Mouse (Mus musculus) heart, embryonic 15.5 days (tissue): Measurements from ENCODE around the gene Qrsl1. TPM values are rescaled to one million over a fixed set of nuclear protein-coding genes. Genes with fewer than 3 reads are reported as not detected.
"Not testable (repeated sequence)": the region's sequence is repeated elsewhere in the genome, so short reads cannot be mapped to it uniquely, and the experiment has no call there.

Experiments
- ATAC-seq: fragments of 200-750 bp; cut with Nextera tagmentation; replicated peaks from 2 replicates; pipeline ENCODE4 v1.8.0; 2017; ENCODE audit warnings: low read depth, moderate TSS enrichment; ENCODE audit not compliant: insufficient number of reproducible peaks, insufficient read depth, low FRiP score
- H3K27ac ChIP-seq: fragments of 300-500 bp; sonication (generic); 2 replicates; pipeline ENCODE4 v1.5.1; 2015; ENCODE audit warnings: mild to moderate bottlenecking, inconsistent platforms
- H3K27me3 ChIP-seq: fragments of 300-500 bp; sonication (generic); 2 replicates; pipeline ENCODE4 v1.6.1; 2015; ENCODE audit warnings: inconsistent platforms
- H3K36me3 ChIP-seq: fragments of 300-500 bp; sonication (generic); 2 replicates; pipeline ENCODE4 v1.6.1; 2015; ENCODE audit warnings: mild to moderate bottlenecking, inconsistent platforms
- H3K4me1 ChIP-seq: fragments of 300-500 bp; sonication (generic); replicated peaks from 2 replicates; pipeline ENCODE4 v1.6.1; 2015; ENCODE audit warnings: inconsistent platforms
- H3K4me2 ChIP-seq: fragments of 300-500 bp; sonication (generic); 2 replicates; pipeline ENCODE4 v1.6.1; 2015; ENCODE audit warnings: inconsistent platforms, mild to moderate bottlenecking, moderate library complexity
- H3K4me3 ChIP-seq: fragments of 300-500 bp; sonication (generic); 2 replicates; pipeline ENCODE4 v1.5.1; 2015; ENCODE audit warnings: mild to moderate bottlenecking, inconsistent platforms
- H3K9ac ChIP-seq: fragments of 300-500 bp; sonication (generic); 2 replicates; pipeline ENCODE4 v1.6.1; 2015; ENCODE audit warnings: mild to moderate bottlenecking, inconsistent platforms
- H3K9me3 ChIP-seq: fragments of 300-500 bp; sonication (generic); replicated peaks from 2 replicates; pipeline ENCODE4 v1.6.1; 2016; ENCODE audit warnings: inconsistent platforms
- WGBS: fragments of 180-500 bp; shearing (Covaris S2); methylation state at CpG from one replicate; pipeline ENCODE4 v1.1.7; 2015; ENCODE audit warnings: mixed read lengths; 5-methylcytosine and 5-hydroxymethylcytosine counted together
- polyA plus RNA-seq: library from polyadenylated mRNA; unstranded; fragments of >200 nt; fragmentation: Nextera tagmentation; extraction: Ambion mirVana; gene quantifications from 2 replicates; pipeline ENCODE4 v1.2.1, GENCODE M21; 2015

The Qrsl1 gene
- 26.5 and 27.3 TPM in 2 replicates for polyA plus RNA-seq

- Histone ChIP-seq H3K9ac (peak within 1 kb of the TSS; percentile 73), H3K4me2 (peak within 1 kb of the TSS; percentile 63), H3K27me3 (no peaks in the 10 kb centered on the region), H3K4me1 (peaks cover 6% of the 10 kb centered on the region), H3K36me3 (no peaks in the 10 kb centered on the region), H3K4me3 (peak within 1 kb of the TSS; percentile 77), H3K9me3 (no peaks in the 10 kb centered on the region), H3K27ac (peak within 1 kb of the TSS; percentile 84)
- ATAC-seq = peak; percentile 97
- WGBS = under 1% methylated on average over 40 of the region's 40 CpGs
These were observed at the start of gene Qrsl1, which contains the start of gene Rtn4ip1 for GRCm38 (mm10) chr10:43901578-43902194. Gene Qrsl1, minus strand, starts transcription at chr10:43901745. Gene Rtn4ip1, plus strand, starts transcription at chr10:43901807.

GRCm38 (mm10) chr10:43945435-43945834 lies 43.9 kb upstream of the Qrsl1 start:
- WGBS = 73% methylated on average over 4 of the region's 4 CpGs
- no peak overlapping the region for H3K27ac ChIP-seq
- ATAC-seq = no peak
- no peak overlapping the region for H3K4me3 ChIP-seq
- H3K36me3 ChIP-seq = peaks cover 8% of the 10 kb centered on the region; the same call in 1 of the 2 replicates
- no peak overlapping the region for H3K9ac ChIP-seq
- H3K4me2 ChIP-seq = no peak overlapping the region
- no peaks in the 10 kb centered on the region for H3K9me3 ChIP-seq
- H3K27me3 ChIP-seq = no peaks in the 10 kb centered on the region
- H3K4me1 ChIP-seq = peaks cover 6% of the 10 kb centered on the region; the same call in 1 of the 2 replicates

- no peaks in the 10 kb centered on the region for H3K9me3 ChIP-seq
- no peak overlapping the region for H3K4me2 ChIP-seq
- H3K9ac ChIP-seq = no peak overlapping the region
- WGBS = 53% methylated on average over 4 of the region's 4 CpGs
- H3K36me3 ChIP-seq = peaks cover 8% of the 10 kb centered on the region; the same call in 1 of the 2 replicates
- H3K27me3 ChIP-seq = no peaks in the 10 kb centered on the region
- no peak overlapping the region for H3K27ac ChIP-seq
- no peak for ATAC-seq
- peaks cover 6% of the 10 kb centered on the region; the same call in 1 of the 2 replicates for H3K4me1 ChIP-seq
- no peak overlapping the region for H3K4me3 ChIP-seq
These were observed 42.2 kb upstream of the Qrsl1 start for GRCm38 (mm10) chr10:43943736-43944135.

GRCm38 (mm10) chr10:43939136-43939662 lies 37.7 kb upstream of the Qrsl1 start:
- H3K9me3 ChIP-seq = no peaks in the 10 kb centered on the region
- 79% methylated on average over 6 of the region's 6 CpGs for WGBS
- no peaks in the 10 kb centered on the region for H3K27me3 ChIP-seq
- H3K4me3 ChIP-seq = no peak overlapping the region
- no peak for ATAC-seq
- H3K36me3 ChIP-seq = peaks cover under 1% of the 10 kb centered on the region; the same call in 1 of the 2 replicates
- H3K4me2 ChIP-seq = no peak overlapping the region
- no peak overlapping the region for H3K27ac ChIP-seq
- H3K9ac ChIP-seq = no peak overlapping the region
- H3K4me1 ChIP-seq = peaks cover 6% of the 10 kb centered on the region; the same call in 1 of the 2 replicates

GRCm38 (mm10) chr10:43928596-43928995 lies 27.1 kb upstream of the Qrsl1 start:
- Histone ChIP-seq H3K9me3 (no peaks in the 10 kb centered on the region), H3K27me3 (no peaks in the 10 kb centered on the region), H3K4me2 (no peak overlapping the region), H3K9ac (no peak overlapping the region), H3K4me1 (no peaks in the 10 kb centered on the region), H3K27ac (no peak overlapping the region), H3K36me3 (peaks cover 13% of the 10 kb centered on the region; the same call in 1 of the 2 replicates), H3K4me3 (no peak overlapping the region)
- 69% methylated on average over 5 of the region's 5 CpGs for whole genome bisulfite sequencing
- ATAC-seq = no peak

- Histone ChIP-seq H3K4me1 (no peaks in the 10 kb centered on the region), H3K4me3 (no peak overlapping the region), H3K27ac (no peak overlapping the region), H3K9ac (no peak overlapping the region), H3K4me2 (no peak overlapping the region), H3K9me3 (no peaks in the 10 kb centered on the region), H3K36me3 (peaks cover 20% of the 10 kb centered on the region; the same call in 1 of the 2 replicates), H3K27me3 (no peaks in the 10 kb centered on the region)
- 79% methylated on average over 8 of the region's 8 CpGs for WGBS
- ATAC-seq = no peak
These were observed 26.2 kb upstream of the Qrsl1 start for GRCm38 (mm10) chr10:43927736-43928135.

- not testable (repeated sequence) for H3K27ac ChIP-seq, H3K9me3 ChIP-seq, H3K4me3 ChIP-seq, H3K27me3 ChIP-seq, H3K4me2 ChIP-seq, ATAC-seq, H3K4me1 ChIP-seq, H3K9ac ChIP-seq
- H3K36me3 ChIP-seq = peaks cover 16% of the 10 kb centered on the region; the same call in 1 of the 2 replicates
- WGBS = 89% methylated on average over 9 of the region's 9 CpGs
These were observed 24.2 kb upstream of the Qrsl1 start for GRCm38 (mm10) chr10:43925776-43926175.

- 89% methylated on average over 3 of the region's 3 CpGs for WGBS
- H3K36me3 ChIP-seq = peaks cover 9% of the 10 kb centered on the region; the same call in 1 of the 2 replicates
- ATAC-seq = no peak
These were observed 21.6 kb upstream of the Qrsl1 start for GRCm38 (mm10) chr10:43923096-43923495.

GRCm38 (mm10) chr10:43918696-43919608 lies 17.4 kb upstream of the Qrsl1 start:
- Histone ChIP-seq H3K4me1 (peaks cover 13% of the 10 kb centered on the region), H3K36me3 (peaks cover 7% of the 10 kb centered on the region; the same call in 1 of the 2 replicates), H3K27me3 (no peaks in the 10 kb centered on the region), H3K4me3 (no peak overlapping the region), H3K9ac (no peak overlapping the region), H3K9me3 (no peaks in the 10 kb centered on the region), H3K4me2 (no peak overlapping the region), H3K27ac (no peak overlapping the region)
- WGBS = 41% methylated on average over 17 of the region's 17 CpGs
- ATAC-seq = no peak

More at GRCm38 (mm10) chr10:43923096-43923495, 21.6 kb upstream of the Qrsl1 start:
- Histone ChIP-seq H3K4me3 (no peak overlapping the region), H3K4me2 (no peak overlapping the region), H3K9me3 (no peaks in the 10 kb centered on the region), H3K27me3 (no peaks in the 10 kb centered on the region), H3K9ac (no peak overlapping the region), H3K27ac (no peak overlapping the region), H3K4me1 (0 out of 2 replicates have a peak, but pooled peaks cover 2% of the 10 kb centered on the region)

GRCm38 (mm10) chr10:43916737-43917136 lies 15.2 kb upstream of the Qrsl1 start:
- H3K27me3 ChIP-seq = no peaks in the 10 kb centered on the region
- no peak overlapping the region for H3K4me3 ChIP-seq
- 62% methylated on average over 2 of the region's 2 CpGs for WGBS
- H3K36me3 ChIP-seq = no peaks in the 10 kb centered on the region
- no peaks in the 10 kb centered on the region for H3K9me3 ChIP-seq
- H3K27ac ChIP-seq = no peak overlapping the region
- peaks cover 13% of the 10 kb centered on the region for H3K4me1 ChIP-seq
- no peak for ATAC-seq
- H3K4me2 ChIP-seq = no peak overlapping the region
- H3K9ac ChIP-seq = no peak overlapping the region

GRCm38 (mm10) chr10:43916181-43916580 lies 14.6 kb upstream of the Qrsl1 start:
- ATAC-seq = no peak
- Histone ChIP-seq H3K27me3 (no peaks in the 10 kb centered on the region), H3K9me3 (no peaks in the 10 kb centered on the region), H3K27ac (no peak overlapping the region), H3K9ac (no peak overlapping the region), H3K4me3 (no peak overlapping the region), H3K4me1 (peaks cover 13% of the 10 kb centered on the region), H3K36me3 (no peaks in the 10 kb centered on the region), H3K4me2 (no peak overlapping the region)
- 86% methylated on average over 12 of the region's 12 CpGs for WGBS
